Mouse (Mus musculus): ENCODE data around the gene Mre11a. TPM values are rescaled to one million over a fixed set of nuclear protein-coding genes. Genes with fewer than 3 reads are reported as not detected.
A peak's percentile ranks its signal among the peaks of the same experiment; 100 is the strongest.

Mre11a gene
- polyA plus RNA-seq, 1 experiment from 2014 or later: 9.8 TPM

DNA sequence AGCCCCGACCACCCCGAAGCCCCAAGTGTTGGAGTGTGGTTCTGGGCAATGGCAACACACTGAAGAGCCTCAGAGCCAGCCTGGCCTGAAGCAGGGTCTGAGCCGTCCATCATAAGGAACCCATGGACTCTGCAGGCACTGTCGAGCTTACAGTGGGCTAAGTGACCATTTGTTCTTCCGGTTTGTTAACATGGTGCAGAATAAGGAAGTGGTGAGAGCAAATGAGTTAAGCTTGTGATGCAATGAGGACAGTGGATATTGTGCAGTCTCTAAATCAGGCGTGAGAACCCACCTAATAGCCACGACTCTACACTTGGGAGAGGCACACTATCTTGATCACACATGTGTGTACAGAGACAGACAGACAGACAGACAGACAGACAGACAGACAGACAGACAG lies 25.9 kb upstream of the Mre11a start:
- no peak overlapping the region for H3K4me3 ChIP-seq (replicated peaks; ENCODE audit: low read length)
- ATAC-seq (ENCODE audit: low FRiP score) (no peak), DNase-seq (ENCODE audit: low spot score) (no peak)
- H3K36me3 ChIP-seq (replicated peaks; ENCODE audit: control insufficient read depth, insufficient read depth): no peaks in the 10 kb centered on the region
- H3K27me3 ChIP-seq (ENCODE audit: control insufficient read depth, insufficient read depth, low read length): no peaks in the 10 kb centered on the region
- 78% methylated on average over 7 of the region's 7 CpGs for WGBS
- H3K9me3 ChIP-seq (ENCODE audit: control insufficient read depth, low read length): no peaks in the 10 kb centered on the region
- no peak overlapping the region for H3K4me2 ChIP-seq (replicated peaks)
- H3K27ac ChIP-seq: no peak overlapping the region
- H3K4me1 ChIP-seq (replicated peaks; ENCODE audit: control insufficient read depth, insufficient read depth, low read length): no peaks in the 10 kb centered on the region
- H3K9ac ChIP-seq: no peak overlapping the region

DNA sequence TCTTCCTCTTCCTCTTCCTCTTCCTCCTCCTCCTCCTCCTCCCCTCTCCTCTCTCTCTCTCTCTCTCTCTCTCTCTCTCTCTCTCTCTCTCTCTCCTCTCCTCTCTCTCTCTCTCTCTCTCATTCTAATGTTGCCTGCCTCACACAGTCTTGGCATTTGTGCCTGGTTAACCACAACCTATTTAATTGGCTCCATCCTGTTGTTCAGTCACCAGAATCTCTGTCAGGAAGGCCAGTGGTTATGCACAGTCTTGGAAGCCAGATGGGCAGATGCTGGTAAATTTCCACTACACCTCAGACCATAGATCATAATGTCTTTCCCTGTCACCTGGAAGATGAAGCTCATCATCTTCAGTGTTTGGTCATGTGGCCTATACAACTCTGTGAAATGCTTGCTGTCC lies 25.2 kb upstream of the Mre11a start:
- Histone ChIP-seq H3K27me3 (ENCODE audit: control insufficient read depth, insufficient read depth, low read length) (no peaks in the 10 kb centered on the region), H3K9me3 (ENCODE audit: control insufficient read depth, low read length) (no peaks in the 10 kb centered on the region), H3K36me3 (replicated peaks; ENCODE audit: control insufficient read depth, insufficient read depth) (no peaks in the 10 kb centered on the region), H3K4me1 (replicated peaks; ENCODE audit: control insufficient read depth, insufficient read depth, low read length) (no peaks in the 10 kb centered on the region), H3K27ac (no peak overlapping the region), H3K4me3 (replicated peaks; ENCODE audit: low read length) (no peak overlapping the region), H3K9ac (no peak overlapping the region), H3K4me2 (replicated peaks) (no peak overlapping the region)
- DNase-seq (ENCODE audit: low spot score) (no peak), ATAC-seq (ENCODE audit: low FRiP score) (no peak)

DNA sequence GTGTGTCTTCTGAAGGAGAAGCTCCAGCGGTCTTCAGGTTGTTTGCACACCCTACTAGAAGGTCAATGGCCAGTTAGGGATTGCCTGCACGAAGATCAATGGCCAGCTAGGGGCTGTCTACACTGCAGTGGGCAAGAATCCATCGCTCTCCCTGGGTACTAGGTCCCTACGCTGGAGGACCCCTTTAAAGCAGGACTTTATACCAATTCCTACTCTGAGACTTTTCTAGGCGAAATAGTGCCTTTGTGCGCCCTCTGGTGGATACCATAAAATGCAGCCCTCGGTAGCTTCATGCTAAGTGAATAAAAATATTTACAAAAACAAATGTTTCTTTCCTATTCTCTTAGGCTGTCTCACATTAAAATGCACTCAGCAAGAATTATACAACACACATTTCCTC lies 19.7 kb upstream of the Mre11a start:
- H3K27ac ChIP-seq: no peak overlapping the region
- no peak overlapping the region for H3K9ac ChIP-seq
- DNase-seq (ENCODE audit: low spot score) (peak; percentile 75), ATAC-seq (ENCODE audit: low FRiP score) (peak; percentile 53; the same call in 1 of the 2 replicates)
- WGBS: 25% methylated on average over 7 of the region's 7 CpGs
- no peak overlapping the region for H3K4me3 ChIP-seq (replicated peaks; ENCODE audit: low read length)
- no peaks in the 10 kb centered on the region for H3K9me3 ChIP-seq (ENCODE audit: control insufficient read depth, low read length)
- no peaks in the 10 kb centered on the region for H3K36me3 ChIP-seq (replicated peaks; ENCODE audit: control insufficient read depth, insufficient read depth)
- no peak overlapping the region for H3K4me2 ChIP-seq (replicated peaks)
- no peaks in the 10 kb centered on the region for H3K4me1 ChIP-seq (replicated peaks; ENCODE audit: control insufficient read depth, insufficient read depth, low read length)
- H3K27me3 ChIP-seq (ENCODE audit: control insufficient read depth, insufficient read depth, low read length): no peaks in the 10 kb centered on the region

DNA sequence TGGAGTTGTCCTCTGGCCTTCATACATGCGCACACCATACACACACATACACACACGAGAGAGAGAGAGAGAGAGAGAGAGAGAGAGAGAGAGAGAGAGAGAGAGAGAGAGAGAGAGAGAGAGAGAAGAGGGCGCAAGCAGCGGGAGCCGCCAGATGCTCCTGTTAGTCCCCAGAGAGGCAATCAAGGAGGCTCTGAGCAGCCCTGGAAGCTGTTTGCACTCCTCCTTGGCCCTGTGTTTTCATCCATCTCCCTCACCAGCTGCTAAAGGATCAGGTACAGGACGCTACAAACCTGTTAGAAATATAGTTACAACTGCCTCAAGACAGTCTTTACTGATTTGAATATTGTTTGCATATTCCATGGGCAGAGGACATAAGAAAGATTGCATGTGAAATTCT lies 14.6 kb upstream of the Mre11a start:
- H3K9me3 ChIP-seq (ENCODE audit: control insufficient read depth, low read length): no peaks in the 10 kb centered on the region
- ATAC-seq (ENCODE audit: low FRiP score): no peak

DNA sequence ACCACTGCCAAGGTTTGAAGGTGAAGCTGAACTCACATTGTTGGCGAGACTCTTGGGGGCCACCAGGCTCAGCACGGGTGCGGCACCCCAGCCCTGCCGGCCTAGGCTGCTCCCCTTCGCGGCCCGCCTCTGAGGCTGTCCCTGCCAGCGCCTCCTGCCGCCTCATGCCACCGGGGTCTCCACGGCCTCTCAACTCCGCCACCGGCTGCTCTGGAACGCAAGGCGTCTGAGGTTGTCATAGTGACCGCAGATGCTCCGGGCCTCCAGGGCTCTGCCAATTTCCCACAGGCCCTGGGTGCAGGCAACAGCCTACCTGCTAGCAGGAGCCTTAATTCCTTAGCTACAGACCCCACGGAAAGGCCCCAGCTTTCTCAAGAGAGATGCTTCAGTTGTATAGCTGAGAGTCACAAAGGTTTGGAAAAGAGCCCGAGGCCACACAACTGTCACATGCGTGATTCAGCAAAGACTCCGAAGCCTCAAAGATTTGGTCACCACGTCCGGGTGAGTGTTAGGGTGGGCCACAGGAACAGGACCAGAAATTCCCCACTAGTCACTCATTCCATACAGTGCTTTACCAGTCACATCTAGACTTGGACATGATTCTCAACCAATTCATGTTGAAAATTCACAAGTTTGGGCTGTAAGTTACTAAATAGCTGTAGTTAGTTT lies 13.5 kb upstream of the Mre11a start, which contains the start of gene 1700012B09Rik:
1700012B09Rik (minus strand) TSS at position 228 of the 669 bp plus-strand sequence.
- H3K27ac ChIP-seq: no peak within 1 kb of the TSS
- peak within 1 kb of the TSS; percentile 31 for H3K4me2 ChIP-seq (replicated peaks)
- no peak within 1 kb of the TSS for H3K4me3 ChIP-seq (replicated peaks; ENCODE audit: low read length)

More for the DNA sequence above, 14.6 kb upstream of the Mre11a start:
- Histone ChIP-seq H3K4me3 (replicated peaks; ENCODE audit: low read length) (no peak overlapping the region), H3K4me2 (replicated peaks) (no peak overlapping the region), H3K36me3 (replicated peaks; ENCODE audit: control insufficient read depth, insufficient read depth) (no peaks in the 10 kb centered on the region), H3K4me1 (replicated peaks; ENCODE audit: control insufficient read depth, insufficient read depth, low read length) (no peaks in the 10 kb centered on the region), H3K27ac (no peak overlapping the region), H3K9ac (no peak overlapping the region; the same call in 1 of the 2 replicates), H3K27me3 (ENCODE audit: control insufficient read depth, insufficient read depth, low read length) (0 out of 2 replicates have a peak, but pooled peaks cover 2% of the 10 kb centered on the region)
- 56% methylated on average over 6 of the region's 6 CpGs for WGBS
- DNase-seq (ENCODE audit: low spot score): no peak

DNA sequence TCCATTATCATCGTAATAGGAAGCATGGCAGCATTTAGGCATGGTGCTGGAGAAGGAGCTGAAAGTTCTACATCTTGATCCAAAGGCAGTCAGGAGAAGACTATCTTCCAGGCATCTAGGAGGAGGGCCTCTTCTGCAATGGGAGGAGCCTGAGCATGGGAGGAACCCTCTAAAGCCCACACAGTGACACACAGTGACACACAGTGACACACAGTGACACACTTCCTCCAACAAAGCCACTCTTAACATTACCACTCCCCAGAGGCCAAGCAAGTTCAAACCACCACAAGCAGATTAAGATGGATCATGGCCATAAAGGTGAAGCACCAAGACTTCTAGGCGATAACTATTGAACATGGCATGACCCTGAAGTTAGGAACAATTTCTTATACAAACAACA lies 12.4 kb upstream of the Mre11a start:
- H3K27me3 ChIP-seq (ENCODE audit: control insufficient read depth, insufficient read depth, low read length): 0 out of 2 replicates have a peak, but pooled peaks cover 2% of the 10 kb centered on the region
- no peak overlapping the region for H3K9ac ChIP-seq
- no peaks in the 10 kb centered on the region for H3K36me3 ChIP-seq (replicated peaks; ENCODE audit: control insufficient read depth, insufficient read depth)
- no peak overlapping the region for H3K27ac ChIP-seq
- ATAC-seq (ENCODE audit: low FRiP score) (no peak), DNase-seq (ENCODE audit: low spot score) (no peak)
- H3K4me3 ChIP-seq (replicated peaks; ENCODE audit: low read length): no peak overlapping the region
- 97% methylated on average over 2 of the region's 2 CpGs for whole genome bisulfite sequencing
- no peaks in the 10 kb centered on the region for H3K9me3 ChIP-seq (ENCODE audit: control insufficient read depth, low read length)
- H3K4me1 ChIP-seq (replicated peaks; ENCODE audit: control insufficient read depth, insufficient read depth, low read length): no peaks in the 10 kb centered on the region
- no peak overlapping the region for H3K4me2 ChIP-seq (replicated peaks)

More for the DNA sequence above, 13.5 kb upstream of the Mre11a start, which contains the start of gene 1700012B09Rik:
- Histone ChIP-seq H3K9me3 (ENCODE audit: control insufficient read depth, low read length) (no peaks in the 10 kb centered on the region), H3K36me3 (replicated peaks; ENCODE audit: control insufficient read depth, insufficient read depth) (no peaks in the 10 kb centered on the region), H3K9ac (no peak within 1 kb of the TSS; the same call in 1 of the 2 replicates), H3K27me3 (ENCODE audit: control insufficient read depth, insufficient read depth, low read length) (0 out of 2 replicates have a peak, but pooled peaks cover 2% of the 10 kb centered on the region), H3K4me1 (replicated peaks; ENCODE audit: control insufficient read depth, insufficient read depth, low read length) (no peaks in the 10 kb centered on the region)
- 17% methylated on average over 23 of the region's 23 CpGs for WGBS
- DNase-seq (ENCODE audit: low spot score) (no peak), ATAC-seq (ENCODE audit: low FRiP score) (peak; percentile 69; the same call in 1 of the 2 replicates)

DNA sequence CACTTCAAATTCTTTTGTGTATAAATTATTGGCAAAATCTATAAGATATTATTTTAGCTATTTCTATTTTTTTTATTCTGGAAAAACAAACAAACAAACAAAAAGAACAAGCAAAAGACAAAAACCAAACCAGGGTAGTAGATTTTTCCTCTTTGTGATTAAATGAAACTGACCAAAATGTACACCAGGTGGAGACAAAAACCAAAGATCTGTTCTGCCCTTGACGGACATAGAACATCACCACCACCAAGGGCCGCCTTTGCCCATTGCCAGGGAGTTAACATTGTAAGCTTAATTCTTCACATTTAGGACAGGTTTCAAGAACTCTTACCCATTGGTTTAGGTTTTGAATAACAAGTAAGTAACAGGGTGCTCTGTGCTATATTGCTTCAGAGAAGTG lies 10.6 kb upstream of the Mre11a start:
- Histone ChIP-seq H3K4me1 (replicated peaks; ENCODE audit: control insufficient read depth, insufficient read depth, low read length) (no peaks in the 10 kb centered on the region), H3K9me3 (ENCODE audit: control insufficient read depth, low read length) (no peaks in the 10 kb centered on the region), H3K27ac (no peak overlapping the region), H3K4me3 (replicated peaks; ENCODE audit: low read length) (no peak overlapping the region), H3K4me2 (replicated peaks) (no peak overlapping the region), H3K36me3 (replicated peaks; ENCODE audit: control insufficient read depth, insufficient read depth) (no peaks in the 10 kb centered on the region), H3K27me3 (ENCODE audit: control insufficient read depth, insufficient read depth, low read length) (0 out of 2 replicates have a peak, but pooled peaks cover 2% of the 10 kb centered on the region), H3K9ac (no peak overlapping the region)
- ATAC-seq (ENCODE audit: low FRiP score) (no peak), DNase-seq (ENCODE audit: low spot score) (no peak)
- WGBS: 50% methylated on average over 2 of the region's 2 CpGs

DNA sequence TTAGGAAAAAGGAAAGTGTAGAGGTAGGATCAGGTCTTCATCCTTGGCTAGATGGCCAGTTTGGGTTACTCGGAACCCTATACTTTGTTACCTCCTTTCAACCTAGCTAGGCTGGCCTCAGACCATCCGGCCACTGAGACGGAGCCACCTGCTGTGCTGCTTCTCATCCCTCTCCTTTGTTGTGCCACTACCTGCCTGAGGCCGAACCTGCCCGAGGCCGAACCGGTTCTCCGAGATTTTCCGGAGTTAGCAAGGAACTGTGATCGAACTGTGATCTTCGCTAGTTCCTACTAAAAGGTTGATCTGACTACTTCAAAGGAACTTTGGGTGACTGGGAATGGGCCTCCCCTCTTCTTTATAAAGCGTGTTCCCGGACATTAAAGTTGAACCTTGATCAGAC lies 6.1 kb upstream of the Mre11a start:
- Histone ChIP-seq H3K9ac (no peak overlapping the region), H3K9me3 (ENCODE audit: control insufficient read depth, low read length) (no peaks in the 10 kb centered on the region), H3K4me3 (replicated peaks; ENCODE audit: low read length) (no peak overlapping the region), H3K36me3 (replicated peaks; ENCODE audit: control insufficient read depth, insufficient read depth) (peaks cover 31% of the 10 kb centered on the region), H3K4me2 (replicated peaks) (no peak overlapping the region), H3K27ac (no peak overlapping the region), H3K4me1 (replicated peaks; ENCODE audit: control insufficient read depth, insufficient read depth, low read length) (no peaks in the 10 kb centered on the region), H3K27me3 (ENCODE audit: control insufficient read depth, insufficient read depth, low read length) (no peaks in the 10 kb centered on the region)
- ATAC-seq (ENCODE audit: low FRiP score): no peak
- no peak for DNase-seq (ENCODE audit: low spot score)
- WGBS: 37% methylated on average over 13 of the region's 13 CpGs

DNA sequence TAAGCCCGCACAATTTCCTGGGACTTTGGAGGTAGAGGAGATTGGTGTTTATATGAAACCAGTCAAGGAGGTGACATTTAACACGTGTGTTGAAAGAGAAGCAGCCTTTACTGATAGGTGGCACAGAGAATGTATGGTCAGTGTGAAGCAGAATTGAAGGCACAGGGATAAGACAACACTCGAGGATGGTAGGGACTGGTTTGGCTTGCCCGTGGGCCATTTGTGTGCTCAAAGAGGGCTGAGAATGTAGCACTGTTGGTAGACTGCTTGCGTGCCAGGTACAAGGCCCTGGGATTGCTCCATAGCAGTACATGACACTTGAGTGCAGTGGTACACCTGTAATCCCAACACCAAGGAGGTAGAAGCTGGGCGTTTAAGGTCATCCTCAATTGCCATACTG lies 2.9 kb downstream of the Mre11a start:
- Histone ChIP-seq H3K9ac (no peak overlapping the region), H3K27me3 (ENCODE audit: control insufficient read depth, insufficient read depth, low read length) (no peaks in the 10 kb centered on the region), H3K36me3 (replicated peaks; ENCODE audit: control insufficient read depth, insufficient read depth) (peaks cover 44% of the 10 kb centered on the region), H3K4me1 (replicated peaks; ENCODE audit: control insufficient read depth, insufficient read depth, low read length) (peaks cover 10% of the 10 kb centered on the region; the same call in 1 of the 2 replicates), H3K4me3 (replicated peaks; ENCODE audit: low read length) (no peak overlapping the region), H3K27ac (no peak overlapping the region), H3K9me3 (ENCODE audit: control insufficient read depth, low read length) (no peaks in the 10 kb centered on the region), H3K4me2 (replicated peaks) (no peak overlapping the region)
- ATAC-seq (ENCODE audit: low FRiP score) (no peak), DNase-seq (ENCODE audit: low spot score) (no peak)
- 89% methylated on average over 6 of the region's 6 CpGs for WGBS

Data from hindbrain, embryonic 14.5 days (tissue).